Mouse (Mus musculus): ENCODE measurements around the gene Map3k10. TPM values are rescaled to one million over a fixed set of nuclear protein-coding genes. Genes with fewer than 3 reads are reported as not detected.

The Map3k10 gene
- total RNA-seq (2021): 100 to 1,000 TPM; 195 to 201 TPM

DNA sequence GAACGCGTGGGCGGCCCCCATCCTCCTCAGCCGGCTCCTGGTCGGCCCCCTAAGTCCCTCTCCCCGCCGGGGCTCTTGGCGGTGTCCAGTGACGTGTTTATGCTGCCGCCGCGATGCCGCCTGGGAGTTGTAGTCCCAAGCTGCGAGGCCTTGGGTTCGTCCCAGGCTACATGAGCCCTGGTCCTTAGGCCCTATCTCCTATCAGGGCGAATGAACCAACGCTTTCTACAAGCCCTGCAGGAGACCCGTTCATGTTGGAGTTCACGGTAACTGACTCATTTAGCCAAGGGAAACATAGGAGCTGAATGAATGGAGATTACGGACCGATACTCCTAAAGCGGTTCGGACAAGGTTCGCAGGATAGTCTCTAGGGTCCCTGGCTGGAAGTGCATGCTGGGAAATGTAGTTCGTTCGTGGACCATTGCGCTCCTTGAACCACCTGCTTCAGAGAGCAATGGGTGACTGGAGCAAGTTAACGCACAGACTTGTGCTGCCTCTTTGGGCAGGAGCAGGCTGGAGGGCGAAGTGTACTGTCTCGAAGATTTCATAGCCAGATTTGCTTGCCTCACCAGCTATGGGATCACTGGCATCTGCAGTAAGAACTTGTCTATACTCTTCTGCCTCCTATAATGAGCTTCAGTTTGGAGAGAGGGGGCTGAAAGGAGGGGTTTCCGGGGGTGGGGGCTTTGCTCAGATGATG lies at the start of gene Map3k10:
Gene Map3k10, minus strand, starts transcription at position 77 of the 700 bp plus-strand sequence.
- peak; percentile 89 to 94 for DNase-seq (ENCODE audit: extremely low spot score in 1 of 2, low spot score in 1 of 2)

DNA sequence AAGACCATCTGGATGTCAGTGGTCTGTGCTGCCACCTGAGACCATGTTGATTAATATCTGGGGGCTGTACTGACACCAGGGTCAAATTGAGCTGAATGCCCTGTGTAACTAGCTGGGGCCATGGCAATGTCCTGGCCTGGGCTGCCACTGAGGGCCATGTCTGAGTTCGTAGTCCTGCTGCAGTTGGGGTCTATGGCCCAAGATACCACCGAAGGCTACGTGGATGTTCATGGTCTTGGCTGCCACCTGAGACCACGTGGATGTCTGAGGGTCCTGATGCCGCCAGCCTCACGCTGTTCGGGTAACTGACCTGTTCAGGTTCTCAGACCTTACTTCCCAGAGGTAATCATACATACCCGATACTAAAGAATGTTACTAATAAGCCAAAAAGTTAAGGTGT lies 47.6 kb upstream of the Map3k10 start:
- DNase-seq (ENCODE audit: extremely low spot score in 1 of 2, low spot score in 1 of 2): no peak

DNA sequence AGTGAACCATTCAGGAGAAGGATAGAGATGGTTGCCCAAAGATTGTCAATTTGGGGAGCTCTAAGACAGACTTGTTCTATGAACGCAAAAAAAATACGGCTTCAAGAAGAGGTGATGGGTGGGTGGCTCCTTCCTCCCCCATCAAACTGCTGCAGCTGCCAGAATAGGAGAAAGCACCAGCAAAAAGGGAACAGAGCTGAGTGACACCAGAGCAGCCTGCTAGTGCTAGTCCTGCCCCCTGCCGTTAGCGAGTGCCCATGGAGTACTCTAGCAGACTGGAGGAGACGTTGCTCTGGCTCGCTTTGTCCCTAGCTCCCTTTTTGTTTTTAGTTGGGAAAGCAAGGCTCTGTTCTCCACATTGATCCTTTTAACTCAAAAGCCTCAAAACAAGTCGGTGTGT lies 36.0 kb upstream of the Map3k10 start:
- DNase-seq (ENCODE audit: extremely low spot score in 1 of 2, low spot score in 1 of 2): no peak

DNA sequence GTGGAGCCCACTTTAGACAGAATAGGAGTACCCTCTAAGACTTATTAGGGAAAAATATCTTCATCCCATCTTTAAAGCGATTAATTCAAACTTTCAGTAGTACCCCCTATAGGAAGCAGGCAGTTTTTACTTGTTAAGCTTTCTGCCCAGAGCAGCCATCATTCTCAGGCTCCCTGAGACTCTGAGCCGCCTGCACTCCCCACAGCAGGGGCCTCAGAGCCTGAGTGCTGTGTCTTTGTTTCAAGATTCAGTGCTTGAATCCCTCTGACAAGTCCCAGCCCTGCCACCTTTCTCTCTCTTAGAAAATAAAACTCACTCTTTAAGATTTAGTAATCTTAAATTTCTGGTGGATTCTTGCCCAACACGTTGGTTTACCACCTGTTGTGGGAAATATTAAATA lies 22.3 kb upstream of the Map3k10 start:
- DNase-seq (ENCODE audit: extremely low spot score in 1 of 2, low spot score in 1 of 2): no peak

DNA sequence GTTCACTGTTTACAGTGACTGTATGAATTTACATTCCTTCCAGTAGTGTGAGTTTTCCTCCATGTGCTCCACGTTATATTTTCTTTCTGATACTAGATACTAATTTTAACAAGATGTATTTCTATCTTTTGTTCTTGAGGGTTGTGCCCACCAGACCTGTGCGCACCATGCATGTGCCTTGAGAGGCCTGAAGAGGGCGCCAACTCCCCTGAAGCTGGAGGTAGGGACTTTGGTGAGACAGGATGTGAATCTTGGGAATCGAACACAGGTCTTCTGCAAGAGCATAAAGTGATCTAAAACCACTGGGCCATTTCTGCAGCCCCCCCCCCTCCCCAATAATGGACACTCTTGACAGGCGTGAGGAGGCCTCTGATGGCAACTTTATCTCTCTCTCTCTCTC lies 16.7 kb upstream of the Map3k10 start:
- peak in 1 of 2 experiments; percentile 40 for DNase-seq (ENCODE audit: extremely low spot score in 1 of 2, low spot score in 1 of 2)

DNA sequence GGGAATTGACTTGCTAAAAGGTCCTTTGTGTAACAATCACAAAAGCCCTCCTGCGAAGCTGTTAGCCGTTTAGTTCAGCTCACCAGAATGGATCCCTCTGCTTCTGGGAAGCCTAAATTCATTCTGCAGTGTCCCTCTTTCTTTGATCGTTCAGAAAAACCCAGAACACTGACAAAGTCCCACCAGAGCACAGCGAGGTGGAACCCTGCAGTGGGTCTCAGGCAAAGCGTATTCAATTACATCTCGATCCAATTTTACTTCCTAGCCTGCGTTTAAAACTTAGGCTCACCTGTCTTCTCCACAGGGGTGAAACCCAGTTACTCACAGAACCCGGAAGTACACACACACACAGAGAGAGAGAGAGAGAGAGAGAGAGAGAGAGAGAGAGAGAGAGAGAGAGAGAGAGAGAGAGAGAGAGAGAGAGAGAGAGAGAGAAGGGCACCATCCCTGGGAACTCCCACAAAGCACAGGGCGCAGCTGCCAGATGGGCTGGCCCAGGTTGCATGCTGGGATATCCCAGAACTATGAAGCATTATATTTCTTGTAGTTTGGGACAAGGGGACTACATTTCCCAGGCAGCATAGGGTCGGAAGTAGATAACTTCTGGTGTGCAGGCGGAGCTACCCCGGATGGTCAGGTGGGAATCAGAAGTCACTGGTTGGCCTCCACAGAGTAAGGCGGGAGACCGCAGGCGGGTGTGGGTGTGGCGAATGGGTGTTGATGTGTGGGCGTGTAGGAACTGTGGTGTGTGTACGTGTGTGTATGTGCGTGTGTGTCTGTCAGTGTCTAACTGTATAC lies 14.6 kb upstream of the Map3k10 start, which contains the start of gene Zfp607b:
Gene Zfp607b, plus strand, starts transcription at position 526 of the 798 bp plus-strand sequence.
- peak; percentile 70 to 75 for DNase-seq (ENCODE audit: extremely low spot score in 1 of 2, low spot score in 1 of 2)

DNA sequence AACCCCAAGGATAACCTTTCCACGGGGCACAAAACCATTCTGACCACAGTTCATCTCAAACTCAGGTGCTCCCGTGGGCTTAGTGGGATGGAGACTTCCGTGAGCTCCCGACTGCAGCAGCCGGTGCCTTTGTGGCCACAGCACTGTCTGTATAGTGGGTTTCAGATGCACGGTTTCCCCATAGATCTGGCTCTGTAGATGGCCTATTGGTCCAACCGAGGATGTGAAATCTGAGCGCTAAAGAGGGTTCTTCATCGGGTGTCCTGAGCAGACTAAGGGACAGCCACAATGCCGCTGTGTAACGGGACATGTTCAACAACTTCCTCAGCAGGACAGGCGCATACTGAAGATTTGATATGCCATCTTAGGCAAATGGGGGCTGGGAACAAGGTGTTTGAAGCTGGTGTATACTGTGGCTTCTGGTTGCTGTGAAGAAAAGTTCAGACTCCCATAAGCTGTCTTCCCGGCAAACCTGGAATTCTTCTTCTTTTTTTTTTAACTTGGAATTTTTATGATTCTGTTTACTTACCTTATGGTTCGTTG lies 13.9 kb upstream of the Map3k10 start:
- no peak for DNase-seq (ENCODE audit: extremely low spot score in 1 of 2, low spot score in 1 of 2)

DNA sequence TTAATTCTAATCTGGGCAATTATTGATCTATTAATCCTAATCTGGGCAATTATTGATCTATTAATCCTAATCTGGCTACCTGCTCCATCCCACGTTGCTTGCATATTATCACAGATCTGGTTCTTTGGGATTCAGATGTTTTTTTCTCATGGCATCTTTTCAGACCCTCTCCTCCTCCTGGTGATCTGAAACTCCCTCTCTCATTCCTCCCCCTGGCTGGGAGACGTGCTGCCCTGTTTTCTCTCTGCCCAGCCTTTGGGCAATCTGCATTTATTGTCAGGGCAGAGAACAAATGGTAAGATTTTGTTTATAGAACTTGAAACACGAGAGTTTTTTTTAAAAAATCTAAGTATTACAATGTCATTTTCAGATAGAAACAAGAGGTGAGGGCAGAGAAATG lies 13.4 kb upstream of the Map3k10 start:
- no peak for DNase-seq (ENCODE audit: extremely low spot score in 1 of 2, low spot score in 1 of 2)

DNA sequence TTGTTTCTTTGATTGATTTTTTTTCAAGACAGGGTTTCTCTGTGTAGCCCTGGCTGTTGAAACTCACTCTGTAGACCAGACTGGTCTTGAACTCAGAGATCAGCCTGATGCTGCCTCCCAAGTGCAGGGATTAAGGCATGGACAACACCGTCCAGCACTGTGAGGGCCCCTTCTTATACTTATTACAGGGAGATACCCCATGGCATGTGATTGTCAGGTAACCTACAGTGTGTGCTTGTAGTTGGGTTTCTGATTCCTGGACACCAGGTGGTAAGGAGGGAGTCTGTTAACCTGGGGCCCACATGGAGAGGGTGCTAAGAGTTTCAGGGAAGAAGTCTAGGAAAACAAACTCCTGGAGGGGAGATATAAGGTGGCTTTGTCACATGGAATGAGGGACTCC lies 12.6 kb upstream of the Map3k10 start:
- no peak for DNase-seq (ENCODE audit: extremely low spot score in 1 of 2, low spot score in 1 of 2)

DNA sequence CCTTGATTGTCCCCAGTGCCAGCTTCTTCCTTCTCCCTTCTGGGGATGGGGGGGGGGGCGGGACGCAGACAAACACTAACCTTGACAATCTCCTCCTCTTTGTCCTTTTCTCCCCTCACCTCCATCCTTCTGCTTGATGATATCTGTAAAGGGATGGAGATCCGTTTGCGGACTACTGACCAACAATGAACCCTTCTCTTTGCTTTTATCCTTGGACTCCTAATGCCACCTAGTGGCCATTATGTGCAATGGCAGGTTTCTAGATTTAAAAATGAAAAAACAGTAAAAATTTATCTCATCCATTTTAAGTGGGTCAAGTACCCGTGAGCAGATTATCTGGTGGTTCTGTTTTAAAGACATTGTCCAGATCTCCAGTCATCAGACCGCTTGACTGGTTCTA lies 11.3 kb upstream of the Map3k10 start:
- no peak for DNase-seq (ENCODE audit: extremely low spot score in 1 of 2, low spot score in 1 of 2)

DNA sequence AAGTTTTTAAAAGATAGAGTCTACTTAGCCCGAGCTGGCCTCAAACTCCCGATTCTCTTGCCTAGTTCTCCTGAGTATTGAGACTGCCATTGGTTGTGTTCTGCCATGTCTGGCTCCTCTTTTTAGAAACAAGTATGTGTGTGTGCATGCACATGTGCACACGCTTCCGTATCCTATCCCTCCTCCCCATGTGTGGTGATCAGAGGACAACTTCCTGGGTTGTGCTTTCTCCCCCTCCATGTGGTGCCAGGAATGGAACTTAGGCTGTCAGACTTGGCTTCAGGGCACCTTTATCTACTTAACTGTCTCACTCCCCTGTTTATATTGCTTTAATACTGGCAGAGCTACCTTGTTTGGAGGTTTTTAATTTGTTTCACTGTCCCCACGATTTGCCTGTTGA lies 10.8 kb upstream of the Map3k10 start:
- DNase-seq (ENCODE audit: extremely low spot score in 1 of 2, low spot score in 1 of 2): no peak

DNA sequence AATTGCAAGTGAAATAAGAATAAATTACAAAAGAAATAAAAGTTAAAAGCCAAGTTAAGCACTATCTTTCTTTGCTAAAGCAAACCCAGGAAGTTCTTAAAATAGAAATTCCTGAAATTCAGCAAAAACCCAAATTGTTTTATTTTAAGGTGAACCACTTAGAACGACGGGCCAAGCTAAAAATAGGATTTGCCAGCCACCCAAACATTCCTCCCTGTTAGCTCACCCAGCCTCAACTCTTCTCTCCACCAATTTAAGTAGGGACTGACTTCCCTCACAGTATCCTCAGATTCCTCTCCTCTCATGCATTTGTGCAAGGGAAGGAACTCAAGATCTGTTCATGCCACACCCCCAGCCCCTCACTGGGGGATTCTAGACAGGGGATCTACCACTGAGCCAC lies 8.8 kb upstream of the Map3k10 start:
- DNase-seq (ENCODE audit: extremely low spot score in 1 of 2, low spot score in 1 of 2): no peak

DNA sequence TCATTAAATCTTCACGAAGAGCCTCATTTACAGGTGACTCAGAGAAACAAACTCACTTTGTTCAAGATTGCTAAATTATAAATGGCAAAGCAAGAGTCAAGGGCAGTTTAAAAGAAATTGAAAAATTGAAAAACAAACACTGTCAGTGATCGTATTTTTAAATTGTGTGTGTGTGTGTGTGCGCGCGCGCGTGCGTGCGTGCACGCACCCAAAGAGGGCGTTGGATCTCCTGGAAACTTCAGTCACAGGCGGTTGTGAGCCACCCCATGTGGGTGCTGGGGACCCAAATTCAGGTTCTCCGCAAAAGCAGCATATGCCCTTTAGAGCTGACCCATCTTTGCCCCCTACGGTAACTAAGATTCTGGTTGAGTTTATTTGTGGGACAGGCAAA lies 819 bp upstream of the Map3k10 start:
- no peak for DNase-seq (ENCODE audit: extremely low spot score in 1 of 2, low spot score in 1 of 2)

DNA sequence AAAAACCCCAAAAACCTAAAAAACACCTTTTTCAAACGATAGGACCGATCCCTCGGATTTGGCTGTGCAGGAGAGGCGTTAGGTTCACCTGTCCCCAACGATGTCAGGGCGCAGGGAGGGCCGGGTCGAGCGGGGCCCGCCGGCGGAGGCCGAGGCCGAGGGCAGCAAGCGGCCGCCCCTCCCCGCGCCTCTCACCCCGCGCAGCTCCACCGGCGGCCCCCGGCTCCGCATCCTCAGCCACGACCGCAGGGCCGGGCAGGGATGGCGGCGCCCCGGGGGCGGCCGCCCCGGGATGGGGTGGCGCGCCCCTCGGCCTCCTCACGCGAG lies 240 bp downstream of the Map3k10 start:
- DNase-seq (ENCODE audit: extremely low spot score in 1 of 2, low spot score in 1 of 2): peak in 1 of 2 experiments; percentile 28

DNA sequence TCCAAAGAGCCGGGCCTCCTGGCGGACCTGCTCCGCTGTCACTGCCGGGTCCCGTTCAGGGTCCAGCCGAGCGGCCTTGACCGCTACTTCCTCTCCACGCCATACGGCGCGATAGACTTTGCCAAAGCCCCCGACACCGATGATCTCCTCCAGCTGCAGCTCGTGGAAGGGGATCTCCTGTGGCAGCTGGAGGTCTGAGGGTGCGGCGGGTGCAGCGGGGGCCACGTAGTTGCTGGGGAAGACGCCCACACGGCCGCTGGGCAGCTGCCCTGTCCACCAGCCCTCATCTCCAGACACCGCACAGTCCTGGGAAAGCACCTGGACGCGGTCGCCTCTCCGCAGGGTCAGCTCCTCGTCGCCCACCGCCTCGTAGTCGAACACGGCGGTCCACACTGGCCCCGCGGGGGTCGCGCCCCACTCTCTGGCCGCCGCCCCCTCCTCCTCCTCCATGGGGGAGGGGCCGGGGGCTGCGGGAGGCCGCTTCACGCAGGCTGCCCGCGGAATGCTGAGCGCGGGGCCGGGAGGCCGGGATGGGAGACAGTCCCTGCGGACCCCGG lies 745 bp downstream of the Map3k10 start:
- DNase-seq (ENCODE audit: extremely low spot score in 1 of 2, low spot score in 1 of 2): no peak

DNA sequence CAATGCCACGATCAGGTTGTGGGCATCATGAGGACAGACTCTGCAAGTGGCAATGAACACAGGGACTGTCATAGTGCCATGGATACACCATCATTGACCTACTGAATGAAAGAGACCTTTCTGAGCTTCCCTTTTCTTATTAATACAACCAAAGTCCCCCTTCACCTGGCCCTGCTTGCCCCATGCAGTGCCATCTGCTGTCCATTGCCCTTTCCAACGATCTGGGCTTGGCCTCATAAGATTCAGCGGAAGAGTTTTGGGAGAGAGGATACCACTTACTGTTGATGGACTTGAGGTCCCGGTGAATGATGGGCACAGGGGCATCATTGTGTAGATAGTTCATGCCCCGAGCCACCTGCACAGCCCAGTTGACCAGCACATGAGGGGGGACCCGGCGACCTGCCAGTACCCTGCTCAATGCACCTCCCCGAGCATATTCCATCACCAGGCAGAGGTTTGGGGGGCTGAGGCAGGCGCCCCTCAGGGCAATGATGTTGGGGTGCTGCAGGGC lies 1.3 kb downstream of the Map3k10 start:
- DNase-seq (ENCODE audit: extremely low spot score in 1 of 2, low spot score in 1 of 2): no peak

DNA sequence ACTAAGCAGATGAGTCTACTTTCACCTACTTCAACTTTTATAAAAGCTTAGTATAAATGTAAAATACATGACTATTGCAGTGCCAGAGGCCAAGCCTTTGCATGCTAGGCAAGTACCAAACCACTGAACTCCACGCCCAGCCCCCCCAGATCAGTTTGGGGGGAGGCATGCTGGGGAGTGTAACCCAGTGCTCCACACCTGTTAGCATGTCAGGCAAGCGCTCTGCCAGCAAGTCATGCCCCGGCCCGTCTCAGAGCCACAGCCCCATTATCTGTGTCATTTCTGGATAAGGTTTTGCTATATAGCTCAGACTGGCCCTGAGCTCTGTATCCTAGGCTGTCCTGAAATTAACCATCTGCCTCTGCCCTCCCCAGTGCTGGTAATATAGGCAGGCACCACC lies 12.4 kb downstream of the Map3k10 start:
- no peak for DNase-seq (ENCODE audit: extremely low spot score in 1 of 2, low spot score in 1 of 2)

DNA sequence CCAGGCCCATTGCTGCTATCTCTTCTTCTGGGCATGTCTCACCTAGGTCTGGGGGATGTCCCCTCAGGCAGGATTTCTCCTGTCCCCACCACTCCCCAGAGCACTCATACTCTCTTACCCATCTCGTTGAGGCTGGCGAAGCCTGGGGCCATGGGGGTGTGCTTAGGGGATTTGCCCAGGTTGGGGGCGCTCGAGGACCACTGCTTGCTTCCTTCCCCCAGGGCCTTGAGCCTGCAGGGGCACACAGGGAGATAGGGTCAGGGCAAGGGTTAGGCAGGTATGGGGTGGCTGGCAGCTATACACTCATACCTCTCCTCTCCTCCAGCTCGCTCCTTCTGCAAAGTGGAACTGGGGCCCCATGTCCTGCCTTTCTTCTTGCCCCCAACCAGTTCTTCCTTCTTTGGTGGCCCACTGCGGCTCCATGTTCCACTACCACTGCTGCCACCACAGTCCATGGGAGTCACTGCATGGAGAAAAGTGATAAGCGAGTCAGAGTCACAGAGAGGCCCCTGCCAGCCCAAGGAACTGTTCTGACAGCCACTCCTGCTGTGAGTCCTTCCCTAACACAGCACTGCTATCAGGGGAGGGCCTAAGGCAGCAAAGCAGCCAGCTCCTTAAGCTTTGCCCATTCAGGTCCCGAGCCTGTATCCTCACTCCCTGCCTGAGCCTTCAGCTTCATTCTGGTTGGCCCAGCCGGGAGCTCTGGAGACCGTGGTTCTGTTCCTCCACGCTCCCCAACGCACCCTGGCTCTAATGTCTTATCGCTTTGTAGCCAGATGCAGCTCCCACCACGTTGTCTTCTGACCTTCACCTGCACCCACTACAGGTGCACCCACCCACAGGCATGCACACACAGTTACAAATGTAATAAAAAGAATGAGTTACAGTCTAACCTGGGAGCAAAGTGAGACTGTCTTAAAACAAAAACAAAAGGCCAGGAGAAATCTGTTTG lies 15.4 kb downstream of the Map3k10 start:
- no peak for DNase-seq (ENCODE audit: extremely low spot score in 1 of 2, low spot score in 1 of 2)

DNA sequence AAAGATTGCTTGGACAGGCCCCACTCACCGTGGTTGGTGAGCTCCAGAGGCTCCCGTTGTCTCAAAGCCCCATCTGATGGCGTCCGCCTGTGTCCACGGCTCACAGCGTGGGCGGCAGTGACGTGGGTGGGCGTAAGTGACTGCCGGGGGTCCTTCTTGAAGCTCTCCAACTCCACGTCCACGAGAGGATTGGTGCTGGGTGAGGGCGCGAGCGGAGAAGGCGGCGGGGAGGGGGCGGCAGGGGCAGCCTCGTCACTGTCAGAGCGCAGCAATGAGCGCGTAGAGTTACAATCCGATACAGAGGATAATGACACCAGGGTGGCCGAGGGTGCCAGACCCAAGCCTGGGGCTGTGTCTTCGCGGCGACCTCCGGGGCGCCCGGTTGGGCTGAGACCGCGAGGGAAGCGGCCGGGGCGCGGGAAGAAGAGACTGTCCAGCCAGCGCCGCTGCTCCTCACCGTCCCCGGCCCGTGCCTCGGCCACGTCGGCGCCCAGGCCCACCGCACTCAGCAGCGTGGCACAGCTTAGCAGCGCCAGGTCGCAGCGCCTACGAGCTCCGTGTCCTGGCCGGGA lies 16.5 kb downstream of the Map3k10 start:
- no peak for DNase-seq (ENCODE audit: extremely low spot score in 1 of 2, low spot score in 1 of 2)

DNA sequence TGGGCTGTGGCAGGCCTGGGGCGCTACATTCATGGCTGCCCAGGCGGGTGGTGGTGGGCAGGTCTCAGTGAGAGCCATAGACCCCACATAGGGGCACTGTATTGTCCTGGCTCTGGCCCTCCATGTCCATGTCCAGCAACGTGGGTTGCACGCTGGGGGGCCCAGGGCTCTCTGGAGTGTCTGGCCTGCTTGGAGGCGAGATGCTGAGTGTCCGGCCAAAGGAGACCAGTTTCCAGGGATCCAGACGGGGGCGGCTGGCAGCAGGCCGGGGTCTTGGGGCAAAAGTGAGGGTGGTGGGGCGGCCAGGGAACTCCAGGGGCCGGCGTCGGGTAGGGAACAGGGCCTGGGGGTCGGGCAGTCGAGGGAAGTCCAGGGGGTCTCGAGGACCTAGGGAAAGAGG lies 17.8 kb downstream of the Map3k10 start:
- no peak for DNase-seq (ENCODE audit: extremely low spot score in 1 of 2, low spot score in 1 of 2)

Data from layer of hippocampus, postnatal 25 days (tissue).